Mouse (Mus musculus) heart, adult 2 months (tissue): ENCODE results near the gene Cul3.

Experiments used
- EP300 ChIP-seq: fragments of 200-500 bp; IDR thresholded peaks from 2 replicates; pipeline ENCODE4 v1.6.1; 2011; ENCODE audit warnings: low read depth, low read length, control low read depth; ENCODE audit not compliant: insufficient read depth
- POLR2A ChIP-seq: fragments of 200-500 bp; IDR thresholded peaks from 2 replicates; pipeline ENCODE4 v1.6.1; 2011; ENCODE audit warnings: mild to moderate bottlenecking, low read depth, low read length, control low read depth; ENCODE audit not compliant: insufficient read depth

GRCm38 (mm10) chr1:80372010-80372409 is 31.7 kb upstream of the Cul3 start:
- TF ChIP-seq EP300 (no peak), POLR2A (no peak)
